Mouse (Mus musculus) lung, embryonic 16.5 days (tissue): Measurements from ENCODE around the gene Bsn. TPM values are rescaled to one million over a fixed set of nuclear protein-coding genes. Genes with fewer than 3 reads are reported as not detected.
A peak's percentile ranks its signal among the peaks of the same experiment; 100 is the strongest.
"Not testable (repeated sequence)": the region's sequence is repeated elsewhere in the genome, so short reads cannot be mapped to it uniquely, and the experiment has no call there.

Experiments
- ATAC-seq: fragments of 200-750 bp; cut with Nextera tagmentation; 2 replicates; pipeline ENCODE4 v1.8.0; 2017; ENCODE audit warnings: low read depth, mild to moderate bottlenecking, moderate library complexity
- H3K27ac ChIP-seq: fragments of 300-500 bp; sonication (generic); 2 replicates; pipeline ENCODE4 v1.5.1; 2014; ENCODE audit warnings: mild to moderate bottlenecking, control low read depth, low read length
- H3K27me3 ChIP-seq: fragments of 300-500 bp; sonication (generic); 2 replicates; pipeline ENCODE4 v1.6.1; 2014; ENCODE audit warnings: low read depth, low read length, mixed read lengths; ENCODE audit not compliant: control insufficient read depth, insufficient read depth
- H3K36me3 ChIP-seq: fragments of 300-500 bp; sonication (generic); 2 replicates; pipeline ENCODE4 v1.6.1; 2014; ENCODE audit warnings: low read length; ENCODE audit not compliant: control insufficient read depth, insufficient read depth
- H3K4me1 ChIP-seq: fragments of 300-500 bp; sonication (generic); replicated peaks from 2 replicates; pipeline ENCODE4 v1.6.1; 2014; ENCODE audit warnings: low read length, mixed read lengths; ENCODE audit not compliant: control insufficient read depth, insufficient read depth
- H3K4me2 ChIP-seq: fragments of 300-500 bp; sonication (generic); 2 replicates; pipeline ENCODE4 v1.6.1; 2014; ENCODE audit warnings: low read depth, low read length, control low read depth
- H3K4me3 ChIP-seq: fragments of 300-500 bp; sonication (generic); 2 replicates; pipeline ENCODE4 v1.5.1; 2014; ENCODE audit warnings: mild to moderate bottlenecking, low read length, control low read depth
- H3K9ac ChIP-seq: fragments of 300-500 bp; sonication (generic); 2 replicates; pipeline ENCODE4 v1.6.1; 2014; ENCODE audit warnings: low read length, control low read depth
- H3K9me3 ChIP-seq: fragments of 300-500 bp; sonication (generic); 2 replicates; pipeline ENCODE4 v1.6.1; 2016; ENCODE audit warnings: low read length; ENCODE audit not compliant: control insufficient read depth
- WGBS: fragments of 180-500 bp; shearing (Covaris S2); extraction: QIAGEN DNeasy Blood & Tissue Kit; methylation state at CpG from one replicate; pipeline ENCODE4 v1.1.7; 2014; 5-methylcytosine and 5-hydroxymethylcytosine counted together
- polyA plus RNA-seq: library from polyadenylated mRNA; unstranded; fragments of >200 nt; fragmentation: Nextera tagmentation; extraction: Ambion mirVana; gene quantifications from 2 replicates; pipeline ENCODE4 v1.2.1, GENCODE M21; 2015

Gene Bsn
- polyA plus RNA-seq, 1 experiment from 2014 or later = 0.26 TPM

- no peaks in the 10 kb centered on the region for H3K27me3 ChIP-seq
- no peak overlapping the region for H3K4me2 ChIP-seq
- no peaks in the 10 kb centered on the region for H3K9me3 ChIP-seq
- no peak overlapping the region for H3K27ac ChIP-seq
- WGBS = 26% methylated on average over 17 of the region's 17 CpGs
- H3K9ac ChIP-seq = no peak overlapping the region
- peaks cover 8% of the 10 kb centered on the region; the same call in 1 of the 2 replicates for H3K4me1 ChIP-seq
- H3K36me3 ChIP-seq = no peaks in the 10 kb centered on the region
- H3K4me3 ChIP-seq = no peak overlapping the region
- ATAC-seq = no peak
These were observed 52.7 kb downstream of the Bsn start for GRCm38 (mm10) chr9:108137523-108137922.

- no peaks in the 10 kb centered on the region for H3K36me3 ChIP-seq
- H3K4me2 ChIP-seq = no peak overlapping the region
- ATAC-seq = 0 out of 2 replicates have a peak, but pooled peaks have one; percentile 26
- H3K27me3 ChIP-seq = no peaks in the 10 kb centered on the region
- no peak overlapping the region for H3K27ac ChIP-seq
- no peaks in the 10 kb centered on the region for H3K9me3 ChIP-seq
- H3K4me1 ChIP-seq = peaks cover 8% of the 10 kb centered on the region; the same call in 1 of the 2 replicates
- no peak overlapping the region for H3K9ac ChIP-seq
- 68% methylated on average over 6 of the region's 6 CpGs for WGBS
- H3K4me3 ChIP-seq = no peak overlapping the region
These were observed 53.2 kb downstream of the Bsn start for GRCm38 (mm10) chr9:108136930-108137462.

DNA sequence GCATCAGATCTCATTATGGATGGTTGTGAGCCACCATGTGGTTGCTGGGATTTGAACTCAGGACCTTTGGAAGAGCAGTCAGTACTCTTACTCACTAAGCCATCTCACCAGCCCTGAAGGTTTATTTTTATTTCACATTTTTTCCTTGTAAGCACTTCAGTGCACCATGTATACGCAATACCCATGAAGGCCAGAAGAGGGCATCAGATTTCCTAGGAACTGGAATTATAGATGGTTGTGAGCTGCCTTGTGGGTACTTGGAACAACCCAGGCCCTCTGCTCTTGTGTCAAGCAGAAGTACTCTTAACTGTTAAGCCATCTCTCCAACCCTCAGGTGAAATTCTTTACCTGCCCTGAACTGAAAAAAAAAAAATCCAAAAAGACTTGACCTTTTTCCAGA lies 54.0 kb downstream of the Bsn start:
- no peak overlapping the region for H3K27ac ChIP-seq
- no peak for ATAC-seq
- 28% methylated on average over 1 of the region's 1 CpGs for WGBS

GRCm38 (mm10) chr9:108135679-108136078 lies 54.5 kb downstream of the Bsn start:
- not testable (repeated sequence) for H3K4me2 ChIP-seq, H3K9me3 ChIP-seq, H3K27ac ChIP-seq, H3K4me3 ChIP-seq, H3K27me3 ChIP-seq, H3K9ac ChIP-seq, ATAC-seq, H3K36me3 ChIP-seq, H3K4me1 ChIP-seq
- 83% methylated on average over 3 of the region's 3 CpGs for WGBS

More for the DNA sequence above, 54.0 kb downstream of the Bsn start:
- Histone ChIP-seq H3K9me3 (no peaks in the 10 kb centered on the region), H3K4me2 (no peak overlapping the region), H3K36me3 (no peaks in the 10 kb centered on the region), H3K9ac (no peak overlapping the region), H3K4me1 (peaks cover 8% of the 10 kb centered on the region; the same call in 1 of the 2 replicates), H3K4me3 (no peak overlapping the region), H3K27me3 (no peaks in the 10 kb centered on the region)

DNA sequence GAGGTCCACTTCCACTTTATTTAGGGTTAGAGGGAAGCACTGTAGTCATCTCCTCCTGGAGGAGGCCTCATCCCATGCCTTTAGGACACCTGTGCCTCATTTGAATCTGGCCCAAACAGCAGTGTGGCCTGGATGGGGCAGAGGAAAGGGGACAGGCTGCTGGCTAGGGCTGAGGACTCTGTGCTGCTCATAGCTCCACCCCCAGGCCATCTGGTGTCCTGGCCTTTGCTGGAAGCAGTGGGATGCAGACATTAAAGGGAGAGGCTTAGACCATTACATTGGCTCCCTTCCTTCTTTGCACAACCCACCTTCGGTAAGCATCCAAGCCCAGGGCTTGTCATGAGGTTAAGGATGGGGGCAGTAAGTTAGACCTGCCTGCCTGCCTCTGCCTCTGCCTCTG lies 56.7 kb downstream of the Bsn start:
- H3K27ac ChIP-seq = no peak overlapping the region
- H3K36me3 ChIP-seq = no peaks in the 10 kb centered on the region
- no peak overlapping the region for H3K4me2 ChIP-seq
- peaks cover 6% of the 10 kb centered on the region; the same call in 1 of the 2 replicates for H3K4me1 ChIP-seq
- 29% methylated on average over 1 of the region's 1 CpGs for WGBS
- no peaks in the 10 kb centered on the region for H3K9me3 ChIP-seq
- ATAC-seq = no peak
- no peak overlapping the region for H3K4me3 ChIP-seq
- no peak overlapping the region for H3K9ac ChIP-seq
- H3K27me3 ChIP-seq = no peaks in the 10 kb centered on the region

DNA sequence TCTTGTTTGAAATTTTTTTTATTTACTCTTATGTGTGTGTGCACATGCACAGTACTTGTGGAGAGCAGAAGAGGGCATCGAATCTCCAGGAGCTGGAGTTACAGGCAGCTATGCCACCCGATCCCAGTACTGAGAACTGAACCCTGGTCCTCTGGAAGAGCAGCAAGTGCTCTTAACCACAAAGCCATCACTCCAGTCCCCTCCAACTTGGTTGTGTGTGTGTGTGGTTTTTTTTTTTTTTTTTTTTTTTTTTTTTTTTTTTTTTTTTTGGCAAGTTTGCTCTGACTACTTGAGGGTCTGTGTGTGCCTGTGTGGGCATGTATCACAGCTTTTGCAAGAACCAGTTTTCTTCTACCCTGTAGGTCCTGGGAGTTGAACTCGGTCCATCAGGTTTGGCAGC lies 57.8 kb downstream of the Bsn start:
- Histone ChIP-seq H3K4me3 (no peak overlapping the region), H3K27ac (no peak overlapping the region), H3K4me1 (peaks cover 6% of the 10 kb centered on the region; the same call in 1 of the 2 replicates), H3K27me3 (no peaks in the 10 kb centered on the region), H3K36me3 (no peaks in the 10 kb centered on the region), H3K9ac (no peak overlapping the region), H3K4me2 (no peak overlapping the region), H3K9me3 (no peaks in the 10 kb centered on the region)
- ATAC-seq = no peak
- WGBS = 78% methylated on average over 3 of the region's 3 CpGs

DNA sequence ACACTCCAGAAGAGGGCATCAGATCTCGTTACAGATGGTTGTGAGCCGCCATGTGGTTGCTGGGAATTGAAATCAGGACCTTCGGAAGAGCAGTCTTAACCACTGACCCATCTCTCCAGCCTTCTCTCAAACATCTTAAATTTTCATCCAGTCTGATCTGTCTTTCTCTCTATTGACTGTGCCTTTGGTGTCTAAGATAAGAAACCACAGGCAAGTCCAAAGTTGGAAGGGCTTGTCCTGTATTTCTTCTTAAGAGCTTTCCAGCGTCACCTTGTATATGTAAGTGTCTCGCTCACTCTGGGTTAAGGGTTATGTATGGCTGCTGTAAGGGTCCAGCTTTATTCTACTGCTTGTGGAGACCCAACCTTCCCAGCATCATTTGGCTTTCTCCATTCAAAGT lies 58.7 kb downstream of the Bsn start:
- Histone ChIP-seq H3K36me3 (no peaks in the 10 kb centered on the region), H3K4me3 (no peak overlapping the region), H3K4me2 (no peak overlapping the region), H3K9ac (no peak overlapping the region), H3K27me3 (no peaks in the 10 kb centered on the region), H3K4me1 (no peaks in the 10 kb centered on the region), H3K9me3 (no peaks in the 10 kb centered on the region), H3K27ac (no peak overlapping the region)
- WGBS = 74% methylated on average over 5 of the region's 5 CpGs
- no peak for ATAC-seq

DNA sequence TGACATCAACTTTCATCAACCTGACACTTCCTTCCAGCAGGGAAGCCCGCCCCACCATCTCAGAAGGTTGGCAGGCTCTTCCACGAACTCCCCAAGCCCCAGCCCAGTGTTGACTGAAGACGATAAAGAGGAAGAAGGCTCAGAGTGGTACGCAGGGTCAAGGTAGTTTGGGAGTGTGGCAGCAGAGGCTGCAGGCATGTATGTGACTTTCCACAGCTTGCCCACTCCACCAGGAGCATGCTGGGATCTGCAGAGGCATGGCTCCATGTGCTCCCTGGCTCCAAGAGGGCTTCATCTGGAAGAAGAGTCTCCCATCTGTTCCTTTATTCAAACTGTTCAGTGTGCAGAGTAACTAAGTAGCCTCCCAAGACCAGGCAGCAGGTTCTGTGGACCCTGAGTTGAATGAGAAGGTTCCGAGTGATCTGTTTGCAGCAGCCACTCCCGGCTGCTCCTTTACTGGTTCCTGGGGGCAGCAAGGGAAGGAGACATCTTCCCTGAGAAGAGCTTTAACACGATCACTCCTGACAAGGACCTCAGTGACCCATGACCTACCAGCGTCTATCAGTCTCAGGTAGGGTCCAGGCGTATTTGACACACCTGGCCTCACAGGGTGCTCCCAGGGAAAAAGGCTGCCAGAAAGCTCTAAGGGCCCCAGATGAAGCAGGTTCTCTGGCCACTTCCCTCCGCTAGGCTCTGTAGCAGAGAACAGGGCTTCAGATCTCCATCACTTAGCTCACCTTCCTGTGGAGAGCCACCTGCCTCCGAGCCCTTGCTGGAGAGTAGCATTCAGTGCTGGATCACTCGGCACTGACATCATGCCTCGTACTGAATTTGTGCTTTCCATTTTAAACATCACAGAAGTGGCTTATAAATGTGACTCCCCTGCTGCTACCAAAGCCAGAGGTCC lies 60.9 kb downstream of the Bsn start:
- no peak for ATAC-seq
- Histone ChIP-seq H3K4me3 (no peak overlapping the region), H3K4me2 (no peak overlapping the region)

GRCm38 (mm10) chr9:108128248-108128647 lies 61.9 kb downstream of the Bsn start:
- no peaks in the 10 kb centered on the region for H3K36me3 ChIP-seq
- ATAC-seq = no peak
- 82% methylated on average over 11 of the region's 11 CpGs for WGBS
- H3K27me3 ChIP-seq = no peaks in the 10 kb centered on the region
- no peaks in the 10 kb centered on the region for H3K9me3 ChIP-seq
- no peak overlapping the region for H3K4me2 ChIP-seq
- H3K4me3 ChIP-seq = no peak overlapping the region
- no peaks in the 10 kb centered on the region for H3K4me1 ChIP-seq
- no peak overlapping the region for H3K27ac ChIP-seq
- H3K9ac ChIP-seq = no peak overlapping the region

More for the DNA sequence above, 60.9 kb downstream of the Bsn start:
- H3K27me3 ChIP-seq = no peaks in the 10 kb centered on the region
- no peak overlapping the region for H3K9ac ChIP-seq
- 62% methylated on average over 13 of the region's 13 CpGs for WGBS
- H3K27ac ChIP-seq = no peak overlapping the region
- H3K4me1 ChIP-seq = no peaks in the 10 kb centered on the region
- H3K9me3 ChIP-seq = no peaks in the 10 kb centered on the region
- no peaks in the 10 kb centered on the region for H3K36me3 ChIP-seq
